Comparison of ENCODE assay signal across 15 mouse cellular contexts in the genomic region with DNA sequence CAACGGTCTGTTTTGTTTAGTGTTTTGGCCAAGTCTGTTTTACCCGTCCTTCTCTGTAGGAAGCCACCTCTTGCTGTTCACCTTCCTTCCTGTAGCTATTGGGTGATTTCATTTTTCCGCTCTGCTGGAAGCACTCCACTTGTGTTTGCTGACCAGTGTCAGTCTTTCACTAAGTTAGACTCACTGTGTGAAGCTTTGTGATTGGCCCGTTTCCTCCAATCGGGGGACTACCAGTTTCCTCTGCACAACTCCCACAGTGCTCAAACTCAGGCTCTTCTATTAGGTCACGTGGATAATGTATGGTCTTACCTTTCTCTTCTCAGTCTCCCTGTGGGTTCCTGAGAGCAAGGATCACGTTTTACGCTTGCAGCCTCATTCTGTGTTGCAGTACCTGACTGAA. TPM values are rescaled to one million over a fixed set of nuclear protein-coding genes. Genes with fewer than 3 reads are reported as not detected.
A peak's percentile ranks its signal among the peaks of the same experiment; 100 is the strongest.
DNase-seq lines count a peak whose midpoint lies in the region; ATAC-seq and TF ChIP-seq lines count a peak whose summit lies in the region.
"Had no signal": no experiment of that assay in that cellular context is flagged by ENCODE, and none has a peak within 500 bp of the region (broad histone marks: within the 10 kb centered on the region; RNA-seq: fewer than 3 reads in every experiment).

No protein-coding gene starts in this region.

- no peak for TF ChIP-seq POLR2A in lung, adult 2 months (IDR thresholded peaks at IDR 0.05; ENCODE audit: borderline replicate concordance, extremely low read depth, low read depth, low read length)

- no peaks in the 10 kb centered on the region for H3K9me3 ChIP-seq in lung, embryonic 14.5 days (ENCODE audit: low read depth, low read length)
- no peaks in the 10 kb centered on the region for H3K9me3 ChIP-seq in midbrain, postnatal 0 days (ENCODE audit: low read length)
- H3K9me3 ChIP-seq: hindbrain, embryonic 12.5 days; lung, embryonic 15.5 days; neural tube, embryonic 12.5 days had no signal

- H3K4me1 ChIP-seq in lung, embryonic 14.5 days (ENCODE audit: insufficient read depth): 0 out of 2 replicates have a peak, but pooled peaks cover 7% of the 10 kb centered on the region
- H3K4me1 ChIP-seq in lung, adult 2 months (ENCODE audit: control insufficient read depth, insufficient read depth, low read length): peaks cover 7% of the 10 kb centered on the region
- H3K4me1 ChIP-seq in midbrain, postnatal 0 days (ENCODE audit: insufficient read depth, low read length): peaks cover 5% of the 10 kb centered on the region; the same call in 1 of the 2 replicates

- H3K36me3 ChIP-seq in lung, embryonic 14.5 days (ENCODE audit: insufficient read depth): peaks cover 6% of the 10 kb centered on the region
- H3K36me3 ChIP-seq in midbrain, postnatal 0 days (ENCODE audit: insufficient read depth, low read length): no peaks in the 10 kb centered on the region

- H3K4me3 ChIP-seq in lung, embryonic 14.5 days (ENCODE audit: low read depth, low read length): no peak overlapping the region
- no peak overlapping the region for H3K4me3 ChIP-seq in lung, adult 2 months (replicated peaks; ENCODE audit: extremely low read depth, low read depth, low read length)
- H3K4me3 ChIP-seq in midbrain, postnatal 0 days (ENCODE audit: low read depth, low read length): no peak overlapping the region
- H3K4me3 ChIP-seq: erythroblast, embryonic 14.5 days; hindbrain, embryonic 12.5 days; lung, embryonic 15.5 days; neural tube, embryonic 12.5 days had no signal

- H3K4me2 ChIP-seq in lung, embryonic 14.5 days: 0 out of 2 replicates have a peak overlapping the region, but pooled peaks have one; percentile 0
- no peak overlapping the region for H3K4me2 ChIP-seq in midbrain, postnatal 0 days (ENCODE audit: low read depth, low read length, poor library complexity, severe bottlenecking)
- H3K4me2 ChIP-seq: hindbrain, embryonic 12.5 days; lung, embryonic 15.5 days; neural tube, embryonic 12.5 days had no signal

- no peak for ATAC-seq in lung, embryonic 14.5 days (ENCODE audit: insufficient read depth)
- peak; percentile 67 for ATAC-seq in granulocyte monocyte progenitor cell, adult 5-6 weeks (replicated peaks; ENCODE audit: poor library complexity, severe bottlenecking)
- ATAC-seq in megakaryocyte progenitor cell, adult 5-6 weeks (replicated peaks; ENCODE audit: poor library complexity): peak; percentile 64
- ATAC-seq in midbrain, postnatal 0 days (ENCODE audit: low FRiP score): no peak

- peak; percentile 43 for DNase-seq in lung, embryonic 14.5 days
- DNase-seq in lung, adult 2 months: no peak
- peak; percentile 48 for DNase-seq in thymus, postnatal 14 days
- DNase-seq in midbrain, postnatal 0 days (ENCODE audit: low spot score): no peak
- no peak for DNase-seq in right cerebral cortex, postnatal 36 days (ENCODE audit: low spot score in 2 of 2)
- no peak for DNase-seq in cerebellum, adult 11 months
- DNase-seq: adrenal gland, adult 8-10 months; cerebellum, adult 9-11 months; gastrocnemius, postnatal 36 days had no signal

- WGBS in lung, embryonic 14.5 days: 41% methylated on average over 8 of the region's 8 CpGs
- 30% methylated on average over 8 of the region's 8 CpGs for WGBS in lung, adult 2 months
- 57% methylated on average over 8 of the region's 8 CpGs for WGBS in midbrain, postnatal 0 days

- H3K9ac ChIP-seq in lung, embryonic 14.5 days: no peak overlapping the region
- H3K9ac ChIP-seq in midbrain, postnatal 0 days (replicated peaks; ENCODE audit: low read length, poor library complexity, severe bottlenecking): no peak overlapping the region
- H3K9ac ChIP-seq: hindbrain, embryonic 12.5 days; lung, embryonic 15.5 days; neural tube, embryonic 12.5 days had no signal

- no peaks in the 10 kb centered on the region for H3K27me3 ChIP-seq in lung, embryonic 14.5 days (ENCODE audit: insufficient read depth, low read length)
- H3K27me3 ChIP-seq in midbrain, postnatal 0 days (ENCODE audit: insufficient read depth, low read length): no peaks in the 10 kb centered on the region
- H3K27me3 ChIP-seq: hindbrain, embryonic 12.5 days; lung, embryonic 15.5 days; neural tube, embryonic 12.5 days had no signal

- no peak overlapping the region for H3K27ac ChIP-seq in lung, embryonic 14.5 days (ENCODE audit: low read depth)
- H3K27ac ChIP-seq in midbrain, postnatal 0 days (ENCODE audit: low read depth, low read length): no peak overlapping the region
- H3K27ac ChIP-seq: hindbrain, embryonic 12.5 days; lung, embryonic 15.5 days; neural tube, embryonic 12.5 days had no signal

- TF ChIP-seq CTCF in lung, embryonic 14.5 days (IDR thresholded peaks at IDR 0.05; ENCODE audit: low read depth): no peak
- TF ChIP-seq CTCF in lung, adult 2 months (IDR thresholded peaks at IDR 0.05; ENCODE audit: insufficient read depth, low read length): no peak
- TF ChIP-seq CTCF in midbrain, postnatal 0 days (IDR thresholded peaks at IDR 0.05): no peak

RNA-seq across cellular contexts. Expression of gene Rpl21, which starts 3.2 kb away (rescaled TPM):
- polyA plus RNA-seq in lung, embryonic 14.5 days (2014; fragmentation: Nextera tagmentation; extraction: Ambion mirVana): 678 and 713 TPM in 2 replicates
- polyA plus RNA-seq in lung, adult 2 months (2012; rRNA removed): 43.4 and 72.0 TPM in 2 replicates
- total RNA-seq in granulocyte monocyte progenitor cell, adult 5-6 weeks (2014; fragmentation: Nextera tagmentation): 2,458 and 2,594 TPM in 2 replicates
- 1,991 and 2,116 TPM in 2 replicates for total RNA-seq in granulocyte monocyte progenitor cell, adult 5-6 weeks (2017)
- 2,785 and 2,819 TPM in 2 replicates for total RNA-seq in megakaryocyte progenitor cell, adult 5-6 weeks (2015)
- total RNA-seq in megakaryocyte progenitor cell, adult 5-6 weeks (2017): 2,136 and 2,277 TPM in 2 replicates
- total RNA-seq in midbrain, postnatal 0 days (2014; rRNA removed): 217 and 224 TPM in 2 replicates
- polyA plus RNA-seq in midbrain, postnatal 0 days (2015; fragmentation: Nextera tagmentation; extraction: Ambion mirVana): 328 and 334 TPM in 2 replicates

RNA-seq across cellular contexts. Expression of gene Rasl11a, which starts 15.3 kb away (rescaled TPM):
- polyA plus RNA-seq in lung, embryonic 14.5 days (2014; fragmentation: Nextera tagmentation; extraction: Ambion mirVana): 18.6 and 20.4 TPM in 2 replicates
- polyA plus RNA-seq in lung, adult 2 months (2012; rRNA removed): 20.5 and 26.7 TPM in 2 replicates
- not detected in 2 replicates for total RNA-seq in granulocyte monocyte progenitor cell, adult 5-6 weeks (2014; fragmentation: Nextera tagmentation)
- total RNA-seq in granulocyte monocyte progenitor cell, adult 5-6 weeks (2017): not detected in 2 replicates
- total RNA-seq in megakaryocyte progenitor cell, adult 5-6 weeks (2015): 0.47 TPM in 1 of 2 replicates, not detected in the other
- total RNA-seq in megakaryocyte progenitor cell, adult 5-6 weeks (2017): not detected in 2 replicates
- total RNA-seq in midbrain, postnatal 0 days (2014; rRNA removed): 14.6 and 18.3 TPM in 2 replicates
- 17.8 and 18.8 TPM in 2 replicates for polyA plus RNA-seq in midbrain, postnatal 0 days (2015; fragmentation: Nextera tagmentation; extraction: Ambion mirVana)

RNA-seq across cellular contexts. Expression of gene Usp12, which starts 34.7 kb away (rescaled TPM):
- polyA plus RNA-seq in lung, embryonic 14.5 days (2014; fragmentation: Nextera tagmentation; extraction: Ambion mirVana): 11.6 and 13.7 TPM in 2 replicates
- polyA plus RNA-seq in lung, adult 2 months (2012; rRNA removed): 9.8 and 14.9 TPM in 2 replicates
- 18.4 and 22.5 TPM in 2 replicates for total RNA-seq in granulocyte monocyte progenitor cell, adult 5-6 weeks (2014; fragmentation: Nextera tagmentation)
- 24.0 and 57.3 TPM in 2 replicates for total RNA-seq in granulocyte monocyte progenitor cell, adult 5-6 weeks (2017)
- total RNA-seq in megakaryocyte progenitor cell, adult 5-6 weeks (2015): 14.2 and 16.4 TPM in 2 replicates
- 35.3 and 50.1 TPM in 2 replicates for total RNA-seq in megakaryocyte progenitor cell, adult 5-6 weeks (2017)
- total RNA-seq in midbrain, postnatal 0 days (2014; rRNA removed): 24.1 and 26.7 TPM in 2 replicates
- 13.7 and 14.1 TPM in 2 replicates for polyA plus RNA-seq in midbrain, postnatal 0 days (2015; fragmentation: Nextera tagmentation; extraction: Ambion mirVana)

Comparison
In these comparisons a context has a peak if more than half of its experiments do, and no peak if none do; other contexts are left out.
1. DNase-seq: peak in lung, embryonic 14.5 days (single experiment) and thymus, postnatal 14 days (single experiment); none in lung, adult 2 months (single experiment), midbrain, postnatal 0 days (single experiment), right cerebral cortex, postnatal 36 days (0 of 2) and cerebellum, adult 11 months (single experiment).
2. ATAC-seq: peak in granulocyte monocyte progenitor cell, adult 5-6 weeks (single experiment) and megakaryocyte progenitor cell, adult 5-6 weeks (single experiment); none in lung, embryonic 14.5 days (single experiment) and midbrain, postnatal 0 days (single experiment).
3. RNA of gene Rasl11a, which starts 15.3 kb away (total RNA-seq): 14.6 to 18.3 TPM in midbrain, postnatal 0 days; 0.47 TPM in megakaryocyte progenitor cell, adult 5-6 weeks and not detected in granulocyte monocyte progenitor cell, adult 5-6 weeks; every median in the first group is over 10 times any median in the second.